Mouse (Mus musculus): Measurements from ENCODE around the gene Ppm1l. TPM values are rescaled to one million over a fixed set of nuclear protein-coding genes. Genes with fewer than 3 reads are reported as not detected.

Gene Ppm1l
- polyA plus RNA-seq, 1 experiment = 21.4 TPM

DNA sequence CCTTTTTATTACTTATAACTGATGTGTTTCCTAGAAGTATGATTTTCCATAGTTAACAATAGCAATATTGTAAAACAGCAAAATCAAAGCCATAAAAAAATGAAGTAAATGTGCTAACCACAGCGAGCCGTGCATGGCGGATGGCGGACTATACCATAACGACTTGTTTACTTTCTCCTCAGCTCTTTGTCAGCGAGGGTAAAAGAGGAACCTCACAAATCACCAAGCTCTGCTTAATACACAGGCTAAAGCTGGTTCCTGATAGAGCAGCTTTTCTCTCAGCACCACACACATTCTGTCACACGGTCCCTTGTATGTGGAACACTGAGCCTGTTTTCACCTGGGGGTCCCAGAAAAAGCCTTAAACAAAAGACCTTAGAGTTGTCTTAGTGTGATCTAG lies 188.4 kb downstream of the Ppm1l start:
- TF ChIP-seq POLR2A (IDR thresholded peaks at IDR 0.05; ENCODE audit: borderline replicate concordance, extremely low read depth, insufficient read depth, insufficient read length, poor library complexity, severe bottlenecking) (no peak), CTCF (IDR thresholded peaks at IDR 0.05; ENCODE audit: borderline replicate concordance, extremely low read depth, insufficient read depth, insufficient read length) (no peak)
- DNase-seq (ENCODE audit: low read depth) = peak; percentile 37

DNA sequence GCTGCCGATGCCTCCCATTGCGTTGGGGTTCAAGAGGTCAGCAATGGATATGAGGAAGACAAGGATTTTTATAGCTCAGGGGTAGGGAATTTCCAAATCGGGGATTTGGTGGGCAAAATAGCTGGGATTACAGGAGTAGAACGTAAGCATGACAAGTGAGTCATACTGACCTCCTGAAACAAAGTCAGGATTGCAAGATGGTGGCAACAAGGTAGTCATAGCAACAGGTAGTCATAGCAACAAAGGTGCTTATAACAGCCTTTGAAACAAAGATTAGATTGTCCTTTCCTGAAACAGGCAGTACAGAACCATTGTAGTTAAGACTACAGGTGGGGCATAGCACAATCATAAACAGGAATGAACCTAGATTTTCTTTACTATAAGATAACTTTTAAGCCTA lies 189.7 kb downstream of the Ppm1l start:
- no peak for DNase-seq (ENCODE audit: low read depth)
- TF ChIP-seq CTCF (IDR thresholded peaks at IDR 0.05; ENCODE audit: borderline replicate concordance, extremely low read depth, insufficient read depth, insufficient read length) (no peak), POLR2A (IDR thresholded peaks at IDR 0.05; ENCODE audit: borderline replicate concordance, extremely low read depth, insufficient read depth, insufficient read length, poor library complexity, severe bottlenecking) (no peak)

DNA sequence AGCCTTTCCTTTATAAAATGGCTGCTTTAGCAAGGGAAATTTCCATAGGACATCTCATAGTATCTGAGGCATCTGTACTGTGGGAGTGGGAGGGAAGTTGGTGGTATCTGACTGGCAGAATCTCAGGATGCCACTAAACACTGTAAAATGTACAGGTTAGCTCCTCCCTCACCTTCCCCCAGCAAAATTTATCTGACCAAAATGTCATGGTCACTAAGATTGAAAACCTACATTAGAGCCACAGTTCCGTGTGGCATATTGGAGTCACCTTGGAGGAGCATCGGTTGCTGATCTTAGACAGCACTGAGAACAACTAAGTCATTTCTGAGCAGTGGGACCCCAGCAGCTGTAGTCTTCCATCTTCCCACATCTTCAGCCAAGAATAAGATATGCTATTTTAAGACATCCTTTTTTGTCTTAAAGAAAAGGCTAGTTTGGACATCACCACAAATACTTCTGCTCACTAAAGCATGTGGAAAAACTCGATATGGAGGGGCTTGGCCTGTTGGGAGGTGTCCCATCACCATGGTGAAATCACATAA lies 192.8 kb downstream of the Ppm1l start:
- DNase-seq (ENCODE audit: low read depth) = no peak
- TF ChIP-seq CTCF (IDR thresholded peaks at IDR 0.05; ENCODE audit: borderline replicate concordance, extremely low read depth, insufficient read depth, insufficient read length) = no peak
- no peak for TF ChIP-seq POLR2A (IDR thresholded peaks at IDR 0.05; ENCODE audit: borderline replicate concordance, extremely low read depth, insufficient read depth, insufficient read length, poor library complexity, severe bottlenecking)

DNA sequence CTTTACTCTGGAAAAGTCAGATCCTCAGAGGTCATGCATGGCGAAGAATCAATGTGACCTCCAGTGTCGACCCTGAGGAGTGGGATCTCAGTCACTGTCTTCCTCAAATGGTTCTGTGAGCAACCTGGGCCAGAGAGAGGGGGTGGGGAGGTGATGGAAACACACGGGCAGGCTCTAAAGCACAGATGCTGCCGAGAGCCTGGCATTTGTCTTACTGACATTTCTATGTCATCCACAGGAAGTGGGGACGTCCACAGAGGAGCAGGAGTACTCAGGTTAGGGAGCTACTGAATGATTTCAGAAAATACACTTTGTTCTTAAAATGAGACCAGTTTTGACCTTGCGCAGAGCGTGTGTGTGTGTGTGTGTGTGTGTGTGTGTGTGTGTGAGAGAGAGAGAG lies 195.2 kb downstream of the Ppm1l start:
- TF ChIP-seq CTCF (IDR thresholded peaks at IDR 0.05; ENCODE audit: borderline replicate concordance, extremely low read depth, insufficient read depth, insufficient read length) (no peak), POLR2A (IDR thresholded peaks at IDR 0.05; ENCODE audit: borderline replicate concordance, extremely low read depth, insufficient read depth, insufficient read length, poor library complexity, severe bottlenecking) (no peak)
- no peak for DNase-seq (ENCODE audit: low read depth)

DNA sequence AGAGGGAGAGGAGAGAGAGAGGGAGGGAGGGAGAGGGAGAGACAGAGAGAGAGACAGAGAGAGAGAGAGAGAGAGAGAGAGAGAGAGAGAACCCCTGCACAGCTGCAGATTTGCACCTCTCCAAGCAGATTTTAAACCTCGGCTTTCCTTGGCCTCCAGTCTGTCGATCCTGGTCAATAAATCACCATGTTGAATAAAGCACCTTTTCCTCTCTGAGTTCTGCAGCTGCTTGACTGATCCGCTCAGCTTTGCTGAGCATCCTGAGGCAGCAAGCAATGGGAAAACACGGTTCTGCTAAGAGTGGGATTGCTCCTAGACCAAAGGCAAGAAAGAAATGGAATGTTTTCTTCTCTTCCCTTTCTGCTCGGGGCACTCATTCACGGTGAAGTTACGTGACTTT lies 195.7 kb downstream of the Ppm1l start:
- DNase-seq (ENCODE audit: low read depth) = no peak
- TF ChIP-seq POLR2A (IDR thresholded peaks at IDR 0.05; ENCODE audit: borderline replicate concordance, extremely low read depth, insufficient read depth, insufficient read length, poor library complexity, severe bottlenecking) (no peak), CTCF (IDR thresholded peaks at IDR 0.05; ENCODE audit: borderline replicate concordance, extremely low read depth, insufficient read depth, insufficient read length) (no peak)

DNA sequence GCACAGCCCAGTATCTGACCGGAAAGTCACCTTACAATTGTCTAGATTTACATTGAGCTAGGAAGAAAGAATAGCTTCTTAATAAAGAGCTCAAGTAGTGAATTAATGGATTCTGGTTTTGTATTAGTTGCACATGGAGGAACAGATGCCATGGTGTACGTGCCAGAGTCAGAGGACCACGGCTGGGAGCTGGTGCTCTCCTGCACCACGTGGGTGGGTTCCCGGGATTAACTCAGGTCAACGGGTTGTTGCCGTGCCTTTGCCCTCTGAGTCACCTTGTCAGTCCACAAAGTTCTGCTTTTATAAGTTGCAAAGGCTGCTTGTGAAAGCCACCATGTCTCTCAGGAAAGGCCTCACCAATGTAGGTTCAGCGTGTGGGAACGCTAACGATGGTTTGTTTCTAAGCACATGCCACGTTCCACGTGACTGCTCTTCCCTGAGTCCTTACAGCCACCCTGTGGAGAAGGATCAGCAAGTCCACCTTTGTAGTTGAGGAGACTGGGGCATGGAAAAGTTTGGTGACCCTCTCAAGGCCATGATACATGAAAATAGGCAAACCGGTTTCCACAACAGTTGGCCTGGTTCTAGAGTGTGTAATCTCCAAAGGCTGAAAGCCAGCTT lies 199.2 kb downstream of the Ppm1l start:
- TF ChIP-seq CTCF (IDR thresholded peaks at IDR 0.05; ENCODE audit: borderline replicate concordance, extremely low read depth, insufficient read depth, insufficient read length) (no peak), POLR2A (IDR thresholded peaks at IDR 0.05; ENCODE audit: borderline replicate concordance, extremely low read depth, insufficient read depth, insufficient read length, poor library complexity, severe bottlenecking) (no peak)
- DNase-seq (ENCODE audit: low read depth) = no peak

DNA sequence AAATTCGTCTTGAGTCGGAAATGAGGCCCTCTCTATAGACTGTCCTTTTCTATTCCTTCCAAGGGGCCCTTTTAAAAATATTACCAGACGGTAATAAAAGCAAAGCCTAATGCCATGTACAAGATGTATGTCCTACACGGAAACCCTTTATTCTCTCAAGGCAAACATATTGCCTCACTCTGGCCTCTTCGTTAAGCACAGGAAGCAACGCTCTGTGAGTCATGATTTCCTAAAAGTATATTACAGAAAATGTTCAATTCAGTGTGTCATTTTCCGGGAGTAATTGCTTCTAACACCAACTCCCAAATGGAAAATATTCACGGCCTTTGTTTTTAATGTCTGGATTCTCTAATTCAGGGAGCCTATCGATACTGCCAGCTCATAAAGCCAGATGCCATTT lies 202.5 kb downstream of the Ppm1l start:
- no peak for DNase-seq (ENCODE audit: low read depth)
- TF ChIP-seq POLR2A (IDR thresholded peaks at IDR 0.05; ENCODE audit: borderline replicate concordance, extremely low read depth, insufficient read depth, insufficient read length, poor library complexity, severe bottlenecking) (no peak), CTCF (IDR thresholded peaks at IDR 0.05; ENCODE audit: borderline replicate concordance, extremely low read depth, insufficient read depth, insufficient read length) (no peak)

DNA sequence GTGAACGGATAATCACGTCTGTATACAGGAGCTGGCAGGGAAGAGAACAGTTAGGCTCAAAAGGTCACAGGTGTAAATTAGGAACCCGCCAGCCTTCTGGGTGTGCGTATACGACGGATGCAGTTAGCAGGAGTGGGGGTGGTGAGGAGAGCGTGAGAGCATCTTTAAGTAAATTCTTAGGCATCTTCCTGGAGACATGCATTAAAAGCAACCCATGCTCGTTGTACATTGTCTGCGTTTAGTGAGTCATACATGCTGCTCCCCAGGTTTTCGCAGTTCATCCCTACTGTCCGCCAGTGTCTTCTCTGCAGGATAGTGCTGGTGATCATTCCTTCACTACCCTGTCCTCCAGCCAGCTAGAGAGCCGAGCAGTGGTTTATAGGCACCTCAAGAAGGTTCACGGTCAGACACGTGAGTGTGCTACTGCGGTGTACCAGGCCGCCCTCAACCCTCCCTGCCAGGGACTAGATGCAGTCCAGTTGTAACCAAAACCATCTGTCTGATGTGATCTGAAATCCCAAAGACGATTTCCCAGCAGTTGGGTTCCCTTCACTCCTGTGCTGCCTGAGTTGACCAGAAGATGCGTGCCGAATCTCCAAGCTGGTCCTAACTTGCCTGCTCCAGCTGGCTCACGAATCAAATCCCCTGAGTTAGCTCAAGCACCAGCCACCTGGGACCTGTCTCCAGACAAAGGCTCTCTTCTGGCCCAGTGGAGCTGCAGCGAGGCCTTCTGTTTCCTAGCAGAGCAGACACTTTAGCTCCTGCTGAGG lies 203.3 kb downstream of the Ppm1l start:
- no peak for TF ChIP-seq CTCF (IDR thresholded peaks at IDR 0.05; ENCODE audit: borderline replicate concordance, extremely low read depth, insufficient read depth, insufficient read length)
- no peak for TF ChIP-seq POLR2A (IDR thresholded peaks at IDR 0.05; ENCODE audit: borderline replicate concordance, extremely low read depth, insufficient read depth, insufficient read length, poor library complexity, severe bottlenecking)
- DNase-seq (ENCODE audit: low read depth) = peak; percentile 81

DNA sequence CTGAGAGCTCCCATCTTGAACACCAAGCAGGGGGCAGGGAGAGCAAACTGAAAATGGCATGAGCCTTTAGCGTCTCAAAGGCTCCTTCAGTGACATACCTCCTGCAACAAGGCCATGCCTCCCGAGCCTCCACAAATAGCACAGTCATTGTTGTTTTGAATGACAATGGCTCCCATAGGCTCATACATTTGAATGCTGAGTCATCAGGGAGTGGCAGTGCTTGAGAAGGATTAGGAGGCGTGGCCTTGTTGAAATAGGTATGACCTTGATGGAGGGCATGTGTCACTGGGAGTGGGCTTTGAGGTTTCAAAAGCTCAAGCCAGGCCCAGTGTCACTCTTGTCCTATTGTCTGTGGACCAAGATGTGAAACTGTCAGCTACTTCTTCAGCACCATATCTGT lies 205.6 kb downstream of the Ppm1l start:
- DNase-seq (ENCODE audit: low read depth) = no peak

DNA sequence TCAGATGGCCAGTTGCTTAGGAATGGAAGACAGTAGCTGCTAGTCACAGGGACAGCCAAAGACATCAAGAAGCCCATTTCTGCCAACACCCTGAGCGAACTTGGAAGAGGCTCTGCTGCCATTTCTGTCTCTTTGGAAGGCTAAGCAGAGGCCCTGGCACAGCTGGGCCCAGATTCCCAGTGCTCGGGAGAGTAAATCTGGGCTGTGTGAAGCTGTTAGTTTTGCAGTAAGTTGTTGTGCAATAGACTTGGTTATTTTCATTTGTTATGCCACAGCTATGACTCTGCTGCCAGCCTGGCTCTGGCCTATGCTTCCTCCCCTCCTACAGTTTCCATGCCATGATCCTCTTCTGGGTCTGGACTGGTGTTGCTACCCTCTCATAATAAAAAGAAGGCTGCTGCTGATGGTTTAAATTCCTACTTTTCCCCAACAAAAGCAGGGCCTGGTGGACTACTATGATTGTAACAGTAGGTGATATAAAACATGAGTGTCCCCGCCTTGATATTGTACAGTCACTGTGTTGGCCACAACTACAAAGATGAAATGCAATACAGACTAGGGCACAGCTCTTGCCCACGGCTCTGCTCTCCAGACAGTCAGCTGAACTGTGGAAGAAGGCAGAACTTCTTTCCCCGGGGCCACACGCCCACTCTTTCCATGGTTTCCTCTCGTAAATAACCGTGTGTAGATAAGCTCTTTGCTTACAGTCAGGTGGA lies 207.9 kb downstream of the Ppm1l start:
- TF ChIP-seq POLR2A (IDR thresholded peaks at IDR 0.05; ENCODE audit: borderline replicate concordance, extremely low read depth, insufficient read depth, insufficient read length, poor library complexity, severe bottlenecking) (no peak), CTCF (IDR thresholded peaks at IDR 0.05; ENCODE audit: borderline replicate concordance, extremely low read depth, insufficient read depth, insufficient read length) (no peak)

More for the DNA sequence above, 205.6 kb downstream of the Ppm1l start:
- TF ChIP-seq POLR2A (IDR thresholded peaks at IDR 0.05; ENCODE audit: borderline replicate concordance, extremely low read depth, insufficient read depth, insufficient read length, poor library complexity, severe bottlenecking) (no peak), CTCF (IDR thresholded peaks at IDR 0.05; ENCODE audit: borderline replicate concordance, extremely low read depth, insufficient read depth, insufficient read length) (no peak)

DNA sequence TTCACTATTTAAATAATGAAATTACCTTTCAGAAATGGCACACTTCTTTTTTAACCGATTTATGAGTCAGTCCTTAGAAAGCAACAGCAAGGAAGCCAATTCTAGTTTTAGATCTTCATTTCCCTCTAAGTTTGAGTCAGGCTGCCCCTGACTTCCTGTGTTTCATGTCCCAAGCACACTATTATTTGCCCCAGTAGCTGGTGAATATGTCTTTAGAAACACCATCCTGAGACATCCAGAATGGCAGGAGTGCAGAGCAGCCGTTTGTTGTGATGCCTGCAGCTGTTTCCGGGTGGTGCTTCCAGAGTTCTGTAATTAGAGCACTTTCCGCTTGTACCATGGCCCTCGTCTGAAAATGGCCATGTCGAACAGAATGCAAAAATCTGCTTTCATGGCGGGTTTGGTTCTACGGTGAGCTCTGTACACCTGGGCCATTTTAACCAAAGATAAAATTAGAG lies 208.4 kb downstream of the Ppm1l start:
- peak; percentile 29 for DNase-seq (ENCODE audit: low read depth)
- TF ChIP-seq POLR2A (IDR thresholded peaks at IDR 0.05; ENCODE audit: borderline replicate concordance, extremely low read depth, insufficient read depth, insufficient read length, poor library complexity, severe bottlenecking) (no peak), CTCF (IDR thresholded peaks at IDR 0.05; ENCODE audit: borderline replicate concordance, extremely low read depth, insufficient read depth, insufficient read length) (no peak)

More for the DNA sequence above, 207.9 kb downstream of the Ppm1l start:
- DNase-seq (ENCODE audit: low read depth) = no peak

Data from brain, embryonic 14.5 days (tissue).